Mouse (Mus musculus): ENCODE results near the gene Gm10401. TPM values are rescaled to one million over a fixed set of nuclear protein-coding genes. Genes with fewer than 3 reads are reported as not detected.
A peak's percentile ranks its signal among the peaks of the same experiment; 100 is the strongest.

The Gm10401 gene
- total RNA-seq, 1 experiment, result 5.8 TPM

DNA sequence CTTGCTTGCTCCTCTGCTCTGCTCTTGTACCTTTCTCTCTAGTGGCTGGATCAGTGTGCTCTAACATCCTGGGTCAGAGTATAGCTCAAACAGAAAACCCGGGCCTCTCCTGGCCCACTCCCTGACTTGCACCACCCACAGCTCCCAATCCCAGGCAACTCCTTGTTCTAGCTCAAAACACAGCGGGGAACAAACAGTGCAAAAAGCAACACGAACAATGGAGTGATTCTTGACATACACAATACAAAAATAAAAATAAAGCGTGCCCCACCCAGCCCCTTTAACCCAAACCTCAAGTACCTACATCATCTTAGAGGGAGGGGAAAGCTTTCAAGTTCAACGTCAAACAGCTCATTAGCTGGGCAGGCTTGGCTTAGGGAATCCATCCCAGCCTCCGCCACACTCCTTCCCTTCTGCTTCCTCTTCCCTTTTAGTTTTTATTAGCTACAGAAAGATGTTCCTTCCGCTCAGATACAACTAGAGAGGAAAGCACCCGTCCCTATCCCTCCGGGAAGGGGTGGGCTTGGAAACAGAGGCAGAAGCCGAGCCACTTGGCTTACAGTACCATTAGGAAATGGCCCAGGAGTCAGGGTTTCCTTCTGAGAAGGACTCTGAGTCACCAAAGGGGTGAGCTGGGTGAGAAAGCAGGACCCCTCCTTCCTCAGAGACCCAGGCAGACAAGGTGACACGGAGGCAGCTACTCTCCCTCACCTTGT is 47.3 kb upstream of the Gm10401 start:
- DNase-seq (ENCODE audit: low read depth, low spot score), result peak; percentile 63
- Histone ChIP-seq H3K4me1 (ENCODE audit: control insufficient read depth in 2 of 2, insufficient read depth in 2 of 2, low read length in 2 of 2, poor library complexity in 1 of 2) (peaks cover 2 to 39% of the 10 kb centered on the region in 2 experiments), H3K4me3 (ENCODE audit: insufficient read depth in 1 of 2, low read depth in 1 of 2, low read length in 2 of 2, poor library complexity in 1 of 2, severe bottlenecking in 1 of 2) (no peak overlapping the region), H3K27ac (ENCODE audit: insufficient read depth, low read depth, low read length, poor library complexity, severe bottlenecking) (peak overlapping the region; percentile 74; the same call in 1 of the 2 replicates), H3K9ac (ENCODE audit: insufficient read depth, low read depth, low read length, poor library complexity, severe bottlenecking) (no peak overlapping the region; the same call in 1 of the 2 replicates), H3K9me3 (ENCODE audit: control insufficient read depth, insufficient read depth, low read depth, low read length) (no peaks in the 10 kb centered on the region), H3K36me3 (ENCODE audit: control insufficient read depth, insufficient read depth, low read length, poor library complexity, severe bottlenecking) (peaks cover 38% of the 10 kb centered on the region)
- in situ Hi-C loops (cut with MboI; ENCODE audit: low sequenced_read_pairs in 2 of 2, unreplicated experiment in 2 of 2), result no loop called here
- TF ChIP-seq CHD2 (IDR thresholded peaks at IDR 0.05; ENCODE audit: low read depth, low read length) (no peak), HCFC1 (IDR thresholded peaks at IDR 0.05; ENCODE audit: borderline replicate concordance, insufficient read depth, low read length) (no peak), ZC3H11A (IDR thresholded peaks at IDR 0.05; ENCODE audit: borderline replicate concordance, low read depth, low read length) (no peak), MAFK (IDR thresholded peaks at IDR 0.05; ENCODE audit: insufficient read depth, low read depth, low read length) (no peak), ZNF384 (IDR thresholded peaks at IDR 0.05; ENCODE audit: low read depth, low read length) (no peak)

DNA sequence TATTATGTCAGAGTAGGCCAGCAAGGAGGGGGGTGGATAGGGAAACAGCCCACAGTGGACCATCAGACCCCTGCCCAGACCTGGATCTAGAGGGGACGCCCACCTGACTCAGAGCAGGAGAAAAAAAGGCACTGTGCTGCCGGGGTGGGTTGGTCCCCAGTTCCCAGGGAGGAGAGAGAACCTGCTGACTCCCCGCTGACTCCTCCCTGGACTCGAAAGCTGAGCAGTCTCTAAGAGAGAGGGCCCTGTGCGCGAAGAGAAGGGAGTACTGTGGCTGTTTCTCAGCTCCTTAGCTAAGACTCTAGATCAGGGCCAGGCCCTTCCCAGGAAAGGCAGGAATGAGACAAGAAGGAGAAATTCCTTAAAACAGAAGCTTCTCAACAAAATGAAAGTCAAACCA is 46.4 kb upstream of the Gm10401 start:
- Histone ChIP-seq H3K36me3 (ENCODE audit: control insufficient read depth, insufficient read depth, low read length, poor library complexity, severe bottlenecking) (peaks cover 30% of the 10 kb centered on the region), H3K9me3 (ENCODE audit: control insufficient read depth, insufficient read depth, low read depth, low read length) (no peaks in the 10 kb centered on the region), H3K4me1 (ENCODE audit: control insufficient read depth in 2 of 2, insufficient read depth in 2 of 2, low read length in 2 of 2, poor library complexity in 1 of 2) (peaks cover 3 to 35% of the 10 kb centered on the region in 2 experiments), H3K4me3 (ENCODE audit: insufficient read depth in 1 of 2, low read depth in 1 of 2, low read length in 2 of 2, poor library complexity in 1 of 2, severe bottlenecking in 1 of 2) (no peak overlapping the region), H3K27ac (ENCODE audit: insufficient read depth, low read depth, low read length, poor library complexity, severe bottlenecking) (peak overlapping the region; percentile 74), H3K9ac (ENCODE audit: insufficient read depth, low read depth, low read length, poor library complexity, severe bottlenecking) (peak overlapping the region; percentile 51; the same call in 1 of the 2 replicates)
- in situ Hi-C loops (cut with MboI; ENCODE audit: low sequenced_read_pairs in 2 of 2, unreplicated experiment in 2 of 2), result no loop called here
- DNase-seq (ENCODE audit: low read depth, low spot score), result no peak
- TF ChIP-seq ZC3H11A (IDR thresholded peaks at IDR 0.05; ENCODE audit: borderline replicate concordance, low read depth, low read length) (no peak), ZNF384 (IDR thresholded peaks at IDR 0.05; ENCODE audit: low read depth, low read length) (no peak), CHD2 (IDR thresholded peaks at IDR 0.05; ENCODE audit: low read depth, low read length) (no peak), MAFK (IDR thresholded peaks at IDR 0.05; ENCODE audit: insufficient read depth, low read depth, low read length) (no peak), HCFC1 (IDR thresholded peaks at IDR 0.05; ENCODE audit: borderline replicate concordance, insufficient read depth, low read length) (no peak)

DNA sequence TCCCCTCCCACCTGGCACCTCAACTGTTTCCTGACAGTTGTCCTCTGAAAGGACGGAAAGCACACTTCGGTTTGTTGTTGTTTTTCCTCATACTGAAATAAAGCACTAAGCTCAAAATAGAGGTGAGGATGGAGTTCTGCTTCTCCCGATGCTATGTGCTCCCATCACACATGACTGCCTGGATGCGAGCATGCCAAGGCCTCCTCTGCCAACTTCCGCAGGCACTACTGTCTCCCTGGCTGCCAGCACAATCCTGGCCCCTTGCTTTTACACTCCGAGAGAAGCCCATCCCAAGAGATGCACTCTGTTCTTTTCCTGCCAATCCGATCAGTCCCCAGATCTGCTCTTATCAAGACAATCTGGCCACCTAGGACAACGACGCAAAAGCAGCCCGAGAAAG is 45.5 kb upstream of the Gm10401 start:
- Histone ChIP-seq H3K27ac (ENCODE audit: insufficient read depth, low read depth, low read length, poor library complexity, severe bottlenecking) (no peak overlapping the region), H3K36me3 (ENCODE audit: control insufficient read depth, insufficient read depth, low read length, poor library complexity, severe bottlenecking) (peaks cover 26% of the 10 kb centered on the region), H3K4me3 (ENCODE audit: insufficient read depth in 1 of 2, low read depth in 1 of 2, low read length in 2 of 2, poor library complexity in 1 of 2, severe bottlenecking in 1 of 2) (no peak overlapping the region), H3K9ac (ENCODE audit: insufficient read depth, low read depth, low read length, poor library complexity, severe bottlenecking) (no peak overlapping the region), H3K4me1 (ENCODE audit: control insufficient read depth in 2 of 2, insufficient read depth in 2 of 2, low read length in 2 of 2, poor library complexity in 1 of 2) (peaks cover 3 to 35% of the 10 kb centered on the region in 2 experiments), H3K9me3 (ENCODE audit: control insufficient read depth, insufficient read depth, low read depth, low read length) (no peaks in the 10 kb centered on the region)
- no peak for DNase-seq (ENCODE audit: low read depth, low spot score)
- in situ Hi-C loops (cut with MboI; ENCODE audit: low sequenced_read_pairs in 2 of 2, unreplicated experiment in 2 of 2), result no loop called here
- TF ChIP-seq MAFK (IDR thresholded peaks at IDR 0.05; ENCODE audit: insufficient read depth, low read depth, low read length) (no peak), ZNF384 (IDR thresholded peaks at IDR 0.05; ENCODE audit: low read depth, low read length) (no peak), HCFC1 (IDR thresholded peaks at IDR 0.05; ENCODE audit: borderline replicate concordance, insufficient read depth, low read length) (no peak), ZC3H11A (IDR thresholded peaks at IDR 0.05; ENCODE audit: borderline replicate concordance, low read depth, low read length) (no peak), CHD2 (IDR thresholded peaks at IDR 0.05; ENCODE audit: low read depth, low read length) (no peak)

DNA sequence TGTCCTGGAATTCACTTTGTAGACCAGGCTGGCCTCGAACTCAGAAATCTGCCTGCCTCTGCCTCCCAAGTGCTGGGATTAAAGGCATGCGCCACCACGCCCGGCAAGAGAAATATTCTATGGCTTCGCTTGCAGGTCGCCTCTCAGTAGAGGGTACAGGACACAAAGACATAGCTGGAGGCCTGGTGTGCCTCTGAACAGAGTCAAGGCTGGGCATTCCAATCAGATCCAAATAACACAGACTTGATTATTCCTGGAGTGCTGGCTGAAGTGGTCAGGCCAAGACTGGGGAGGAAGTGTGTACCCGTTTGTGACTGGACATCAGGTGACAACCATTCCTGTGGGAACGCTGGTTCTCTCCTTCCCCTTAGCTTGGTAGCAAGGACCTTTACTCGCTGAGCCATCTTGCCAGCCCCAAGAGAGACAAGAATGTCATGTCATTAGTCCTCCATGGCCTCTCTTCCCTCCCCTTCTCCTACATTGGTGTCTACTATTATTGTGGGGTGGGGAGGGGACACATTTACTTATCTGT is 44.1 kb upstream of the Gm10401 start:
- H3K9me3 ChIP-seq (ENCODE audit: control insufficient read depth, insufficient read depth, low read depth, low read length), result no peaks in the 10 kb centered on the region
- H3K27ac ChIP-seq (ENCODE audit: insufficient read depth, low read depth, low read length, poor library complexity, severe bottlenecking), result 0 out of 2 replicates have a peak overlapping the region, but pooled peaks have one; percentile 0
- H3K9ac ChIP-seq (ENCODE audit: insufficient read depth, low read depth, low read length, poor library complexity, severe bottlenecking), result no peak overlapping the region
- DNase-seq (ENCODE audit: low read depth, low spot score), result no peak
- peaks cover 15% of the 10 kb centered on the region for H3K36me3 ChIP-seq (ENCODE audit: control insufficient read depth, insufficient read depth, low read length, poor library complexity, severe bottlenecking)
- TF ChIP-seq HCFC1 (IDR thresholded peaks at IDR 0.05; ENCODE audit: borderline replicate concordance, insufficient read depth, low read length) (no peak), ZNF384 (IDR thresholded peaks at IDR 0.05; ENCODE audit: low read depth, low read length) (no peak), MAFK (IDR thresholded peaks at IDR 0.05; ENCODE audit: insufficient read depth, low read depth, low read length) (no peak), ZC3H11A (IDR thresholded peaks at IDR 0.05; ENCODE audit: borderline replicate concordance, low read depth, low read length) (no peak), CHD2 (IDR thresholded peaks at IDR 0.05; ENCODE audit: low read depth, low read length) (no peak)
- no peak overlapping the region for H3K4me3 ChIP-seq (ENCODE audit: insufficient read depth in 1 of 2, low read depth in 1 of 2, low read length in 2 of 2, poor library complexity in 1 of 2, severe bottlenecking in 1 of 2)
- H3K4me1 ChIP-seq (ENCODE audit: control insufficient read depth in 2 of 2, insufficient read depth in 2 of 2, low read length in 2 of 2, poor library complexity in 1 of 2), result peaks cover 3 to 35% of the 10 kb centered on the region in 2 experiments
- in situ Hi-C loops (cut with MboI; ENCODE audit: low sequenced_read_pairs in 2 of 2, unreplicated experiment in 2 of 2), result no loop called here

Data from ES-E14 (cell line).